Mouse (Mus musculus) kidney, adult 2 months (tissue): ENCODE results near the gene Ror1.

Experiments
- CTCF ChIP-seq: fragments of 200-500 bp; conservative IDR thresholded peaks from 2 replicates; pipeline ENCODE4 v1.5.1; 2011; ENCODE audit warnings: low read depth, mild to moderate bottlenecking, control low read depth, low read length, moderate library complexity, mixed read lengths; ENCODE audit not compliant: insufficient read depth, insufficient read length
- POLR2A ChIP-seq: fragments of 200-500 bp; IDR thresholded peaks from one replicate; pipeline ENCODE4 v1.6.1; 2011; ENCODE audit warnings: low read depth, low read length, control low read depth

DNA sequence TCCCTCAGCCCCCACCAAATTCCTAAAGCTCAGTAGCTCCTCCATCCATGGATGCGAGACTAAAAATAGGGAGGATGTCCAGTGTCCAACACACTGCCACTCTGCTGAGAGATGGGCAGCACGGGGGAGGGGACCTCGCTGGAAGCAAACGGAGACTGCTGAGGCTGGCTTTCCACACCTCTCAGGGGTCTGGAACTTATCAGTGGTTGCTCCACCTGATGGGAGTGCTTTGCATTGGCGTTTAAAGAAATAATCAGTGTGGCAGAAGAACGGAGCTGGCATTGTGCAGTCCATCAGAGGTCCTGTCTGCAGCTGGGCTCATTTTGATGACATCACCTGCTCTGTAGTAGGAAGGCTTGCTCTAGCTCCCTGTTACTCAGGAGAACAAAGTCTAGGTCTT lies 188.9 kb downstream of the Ror1 start:
- TF ChIP-seq CTCF (no peak), POLR2A (no peak)
